Mouse (Mus musculus): ENCODE data around the gene Prl5a1. TPM values are rescaled to one million over a fixed set of nuclear protein-coding genes. Genes with fewer than 3 reads are reported as not detected.

The Prl5a1 gene
- not detected for polyA plus RNA-seq (2014; fragmentation: Illumina TruSeq; extraction: RNeasy Lipid Tissue Mini Kit (QIAGEN cat#74804); ENCODE audit: low read depth, low replicate concordance)

GRCm38 (mm10) chr13:28142184-28142583 is at the start of gene Prl5a1:
TSS of gene Prl5a1 (plus strand) at chr13:28142484.

Other genes with a start within 250 kb of the Prl5a1 start
- gene Prl4a1, start 126.3 kb upstream of the Prl5a1 start, polyA plus RNA-seq (2014; fragmentation: Illumina TruSeq; extraction: RNeasy Lipid Tissue Mini Kit (QIAGEN cat#74804); ENCODE audit: low read depth, low replicate concordance), result not detected
- not detected for gene Gm11361, start 115.0 kb downstream of the Prl5a1 start, polyA plus RNA-seq (2014; fragmentation: Illumina TruSeq; extraction: RNeasy Lipid Tissue Mini Kit (QIAGEN cat#74804); ENCODE audit: low read depth, low replicate concordance)

Data from adrenal gland, adult 10 weeks (tissue).